Mouse (Mus musculus) liver, embryonic 15.5 days (tissue): Measurements from ENCODE around the gene Plcd1. TPM values are rescaled to one million over a fixed set of nuclear protein-coding genes. Genes with fewer than 3 reads are reported as not detected.

Source experiments
- ATAC-seq: fragments of 200-750 bp; cut with Nextera tagmentation; 2 replicates; pipeline ENCODE4 v1.8.0; 2017; ENCODE audit warnings: moderate number of reproducible peaks, mild to moderate bottlenecking, moderate library complexity; ENCODE audit not compliant: insufficient read depth
- H3K27ac ChIP-seq: fragments of 300-500 bp; sonication (generic); replicated peaks from 2 replicates; pipeline ENCODE4 v1.5.1; 2015; ENCODE audit warnings: mild to moderate bottlenecking, inconsistent platforms
- H3K27me3 ChIP-seq: fragments of 300-500 bp; sonication (generic); 2 replicates; pipeline ENCODE4 v1.6.1; 2015; ENCODE audit warnings: mild to moderate bottlenecking, inconsistent platforms
- H3K36me3 ChIP-seq: fragments of 300-500 bp; sonication (generic); replicated peaks from 2 replicates; pipeline ENCODE4 v1.6.1; 2015; ENCODE audit warnings: moderate library complexity, mild to moderate bottlenecking, inconsistent platforms
- H3K4me1 ChIP-seq: fragments of 300-500 bp; sonication (generic); replicated peaks from 2 replicates; pipeline ENCODE4 v1.6.1; 2015; ENCODE audit warnings: inconsistent platforms
- H3K4me2 ChIP-seq: fragments of 300-500 bp; sonication (generic); 2 replicates; pipeline ENCODE4 v1.6.1; 2015; ENCODE audit warnings: moderate library complexity, mild to moderate bottlenecking, inconsistent platforms
- H3K4me3 ChIP-seq: fragments of 300-500 bp; sonication (generic); replicated peaks from 2 replicates; pipeline ENCODE4 v1.5.1; 2015; ENCODE audit warnings: mild to moderate bottlenecking, inconsistent platforms
- H3K9ac ChIP-seq: fragments of 300-500 bp; sonication (generic); 2 replicates; pipeline ENCODE4 v1.6.1; 2015; ENCODE audit warnings: moderate library complexity, mild to moderate bottlenecking, inconsistent platforms
- H3K9me3 ChIP-seq: fragments of 300-500 bp; sonication (generic); replicated peaks from 2 replicates; pipeline ENCODE4 v1.6.1; 2016; ENCODE audit warnings: inconsistent platforms
- WGBS: fragments of 180-500 bp; shearing (Covaris S2); methylation state at CpG from one replicate; pipeline ENCODE4 v1.1.7; 2015; ENCODE audit warnings: mixed read lengths; ENCODE audit not compliant: insufficient replicate concordance; 5-methylcytosine and 5-hydroxymethylcytosine counted together
- polyA plus RNA-seq: library from polyadenylated mRNA; unstranded; fragments of >200 nt; fragmentation: Nextera tagmentation; extraction: Ambion mirVana; gene quantifications from 2 replicates; pipeline ENCODE4 v1.2.1, GENCODE M21; 2015

Plcd1 gene
- polyA plus RNA-seq, 1 experiment from 2014 or later: 1.2 TPM

- Histone ChIP-seq H3K27ac (no peak overlapping the region), H3K9ac (no peak overlapping the region), H3K27me3 (no peaks in the 10 kb centered on the region), H3K4me2 (no peak overlapping the region), H3K4me3 (no peak overlapping the region), H3K4me1 (no peaks in the 10 kb centered on the region; the same call in 1 of the 2 replicates), H3K36me3 (peaks cover 9% of the 10 kb centered on the region; the same call in 1 of the 2 replicates), H3K9me3 (no peaks in the 10 kb centered on the region)
- ATAC-seq: no peak
- 80% methylated on average over 19 of the region's 19 CpGs for WGBS
These were observed 60.0 kb downstream of the Plcd1 start for GRCm38 (mm10) chr9:119033111-119033921.

- Histone ChIP-seq H3K9ac (no peak overlapping the region), H3K27ac (no peak overlapping the region), H3K36me3 (peaks cover 4% of the 10 kb centered on the region; the same call in 1 of the 2 replicates), H3K4me2 (no peak overlapping the region), H3K4me1 (peaks cover 4% of the 10 kb centered on the region), H3K27me3 (no peaks in the 10 kb centered on the region), H3K9me3 (no peaks in the 10 kb centered on the region), H3K4me3 (no peak overlapping the region)
- ATAC-seq: no peak
- WGBS: 83% methylated on average over 9 of the region's 9 CpGs
These were observed 60.8 kb downstream of the Plcd1 start for GRCm38 (mm10) chr9:119032538-119032937.

DNA sequence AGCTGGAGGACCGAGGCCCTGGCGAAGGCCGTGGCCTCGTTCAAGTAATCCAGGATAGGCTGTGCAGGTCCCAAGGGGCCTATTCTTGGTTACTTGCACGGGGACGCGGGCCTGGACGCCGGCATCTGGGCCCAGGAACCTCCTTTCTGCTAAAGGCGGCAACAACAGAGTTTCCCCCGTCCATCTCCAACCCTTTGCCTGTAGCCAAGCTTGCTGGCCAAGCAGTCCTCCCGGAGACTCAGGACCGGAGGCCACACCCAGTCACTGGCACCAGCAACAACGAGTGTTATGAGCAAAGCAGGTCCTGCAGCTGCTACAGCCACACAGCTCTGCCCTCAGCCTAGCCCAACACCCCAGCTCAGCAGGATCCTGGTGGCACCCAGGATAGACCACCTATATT lies 61.5 kb downstream of the Plcd1 start:
- Histone ChIP-seq H3K9me3 (no peaks in the 10 kb centered on the region), H3K36me3 (peaks cover 3% of the 10 kb centered on the region), H3K27ac (no peak overlapping the region), H3K4me3 (no peak overlapping the region), H3K4me2 (no peak overlapping the region), H3K27me3 (no peaks in the 10 kb centered on the region), H3K9ac (no peak overlapping the region), H3K4me1 (peaks cover 4% of the 10 kb centered on the region)
- WGBS: 74% methylated on average over 14 of the region's 14 CpGs
- no peak for ATAC-seq

- Histone ChIP-seq H3K27ac (no peak overlapping the region), H3K9ac (no peak overlapping the region), H3K4me2 (no peak overlapping the region), H3K4me1 (peaks cover 4% of the 10 kb centered on the region), H3K36me3 (peaks cover 3% of the 10 kb centered on the region), H3K9me3 (no peaks in the 10 kb centered on the region), H3K4me3 (no peak overlapping the region), H3K27me3 (no peaks in the 10 kb centered on the region)
- WGBS: 60% methylated on average over 4 of the region's 4 CpGs
- ATAC-seq: no peak
These were observed 62.3 kb downstream of the Plcd1 start for GRCm38 (mm10) chr9:119031038-119031437.

DNA sequence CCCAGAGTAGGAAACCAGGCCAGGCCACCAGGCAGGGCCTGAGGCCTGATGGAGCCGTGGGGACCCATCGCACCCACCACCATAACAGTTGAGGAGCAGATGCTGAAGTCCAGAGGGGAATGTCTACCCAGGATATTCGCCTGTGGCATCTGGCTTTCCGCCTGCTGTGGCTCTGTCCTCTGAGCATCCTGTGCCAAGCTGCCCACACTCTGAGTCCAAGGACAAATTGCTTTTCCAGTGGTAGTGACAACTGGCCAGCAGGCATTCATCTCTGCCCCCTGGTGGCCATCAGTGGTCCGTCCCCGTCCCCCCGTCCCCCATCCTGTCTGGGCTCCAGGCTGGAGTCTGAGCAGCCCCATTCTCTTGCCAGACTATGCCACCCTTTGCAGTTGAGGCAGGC lies 63.7 kb downstream of the Plcd1 start:
- Histone ChIP-seq H3K9ac (no peak overlapping the region), H3K4me2 (no peak overlapping the region), H3K27ac (no peak overlapping the region), H3K9me3 (no peaks in the 10 kb centered on the region), H3K27me3 (no peaks in the 10 kb centered on the region), H3K4me1 (peaks cover 4% of the 10 kb centered on the region; the same call in 1 of the 2 replicates), H3K4me3 (no peak overlapping the region), H3K36me3 (peaks cover 3% of the 10 kb centered on the region)
- 59% methylated on average over 7 of the region's 7 CpGs for WGBS
- ATAC-seq: no peak

- 0 out of 2 replicates have a peak overlapping the region, but pooled peaks have one; percentile 2 for H3K27ac ChIP-seq
- WGBS: 76% methylated on average over 27 of the region's 27 CpGs
These were observed 64.8 kb downstream of the Plcd1 start for GRCm38 (mm10) chr9:119028226-119029195.

GRCm38 (mm10) chr9:119027337-119027736 lies 66.0 kb downstream of the Plcd1 start:
- WGBS: 74% methylated on average over 7 of the region's 7 CpGs

More at GRCm38 (mm10) chr9:119028226-119029195, 64.8 kb downstream of the Plcd1 start:
- Histone ChIP-seq H3K9ac (no peak overlapping the region), H3K27me3 (no peaks in the 10 kb centered on the region), H3K4me1 (peaks cover 4% of the 10 kb centered on the region; the same call in 1 of the 2 replicates), H3K4me2 (no peak overlapping the region), H3K4me3 (no peak overlapping the region), H3K9me3 (no peaks in the 10 kb centered on the region), H3K36me3 (peaks cover 3% of the 10 kb centered on the region)
- peak; percentile 12; the same call in 1 of the 2 replicates for ATAC-seq

GRCm38 (mm10) chr9:119025832-119026331 lies 67.4 kb downstream of the Plcd1 start:
- ATAC-seq: no peak
- WGBS: 78% methylated on average over 7 of the region's 7 CpGs
- Histone ChIP-seq H3K4me3 (no peak overlapping the region), H3K9ac (no peak overlapping the region), H3K4me1 (peaks cover 4% of the 10 kb centered on the region; the same call in 1 of the 2 replicates), H3K9me3 (no peaks in the 10 kb centered on the region), H3K27me3 (no peaks in the 10 kb centered on the region), H3K27ac (no peak overlapping the region), H3K4me2 (no peak overlapping the region), H3K36me3 (peaks cover 10% of the 10 kb centered on the region)

More at GRCm38 (mm10) chr9:119027337-119027736, 66.0 kb downstream of the Plcd1 start:
- Histone ChIP-seq H3K4me2 (no peak overlapping the region), H3K9ac (no peak overlapping the region), H3K9me3 (no peaks in the 10 kb centered on the region), H3K4me3 (no peak overlapping the region), H3K27me3 (no peaks in the 10 kb centered on the region), H3K27ac (no peak overlapping the region), H3K36me3 (peaks cover 4% of the 10 kb centered on the region), H3K4me1 (peaks cover 4% of the 10 kb centered on the region; the same call in 1 of the 2 replicates)
- ATAC-seq: no peak

GRCm38 (mm10) chr9:119025263-119025662 lies 68.0 kb downstream of the Plcd1 start:
- 61% methylated on average over 6 of the region's 6 CpGs for WGBS

DNA sequence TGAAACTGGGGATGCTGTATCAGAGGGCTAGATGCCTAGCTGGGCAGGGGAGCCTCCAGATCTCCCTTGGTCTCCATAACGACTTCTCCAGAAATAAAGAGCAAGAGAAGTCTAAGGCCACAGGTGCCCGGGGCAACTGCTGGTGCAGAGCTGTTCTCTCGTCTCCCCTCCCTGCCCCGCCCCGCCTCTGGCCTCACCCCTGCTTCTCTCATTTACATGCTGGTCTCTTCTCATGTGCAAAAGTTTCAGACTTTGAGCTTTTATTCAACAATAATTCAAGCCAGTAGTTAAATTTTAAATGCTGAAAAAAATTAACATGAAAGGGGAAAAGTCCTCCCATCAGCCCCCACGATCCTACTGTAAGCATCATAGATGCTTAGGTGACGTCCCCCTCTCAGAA lies 71.6 kb downstream of the Plcd1 start:
- no peak overlapping the region for H3K4me3 ChIP-seq
- H3K27me3 ChIP-seq: no peaks in the 10 kb centered on the region
- WGBS: 63% methylated on average over 7 of the region's 7 CpGs
- peaks cover 17% of the 10 kb centered on the region; the same call in 1 of the 2 replicates for H3K36me3 ChIP-seq
- no peaks in the 10 kb centered on the region for H3K9me3 ChIP-seq
- no peak overlapping the region for H3K4me2 ChIP-seq
- H3K4me1 ChIP-seq: no peaks in the 10 kb centered on the region
- ATAC-seq: no peak
- no peak overlapping the region for H3K9ac ChIP-seq
- no peak overlapping the region for H3K27ac ChIP-seq

More at GRCm38 (mm10) chr9:119025263-119025662, 68.0 kb downstream of the Plcd1 start:
- H3K4me1 ChIP-seq: peaks cover 4% of the 10 kb centered on the region; the same call in 1 of the 2 replicates
- no peak overlapping the region for H3K4me2 ChIP-seq
- no peaks in the 10 kb centered on the region for H3K9me3 ChIP-seq
- no peaks in the 10 kb centered on the region for H3K27me3 ChIP-seq
- H3K36me3 ChIP-seq: peaks cover 11% of the 10 kb centered on the region
- H3K9ac ChIP-seq: no peak overlapping the region
- no peak overlapping the region for H3K4me3 ChIP-seq
- no peak for ATAC-seq
- no peak overlapping the region for H3K27ac ChIP-seq
